Mouse (Mus musculus) adrenal gland, adult (tissue): ENCODE measurements at regions not wholly inside any gene's neighbourhood (a gene's known extent, or its start where the extent isn't known, plus 50 kb on each side); places are given as distances from the start of the nearest gene placed in this dataset.

ENCODE experiments used
- DNase-seq, 2 experiments: peaks; one replicate each; pipeline ENCODE4 v3.0.0; 2022 to 2023; ENCODE audit warnings: low spot score in 1 of 2; ENCODE audit not compliant: inconsistent age in 2 of 2

DNA sequence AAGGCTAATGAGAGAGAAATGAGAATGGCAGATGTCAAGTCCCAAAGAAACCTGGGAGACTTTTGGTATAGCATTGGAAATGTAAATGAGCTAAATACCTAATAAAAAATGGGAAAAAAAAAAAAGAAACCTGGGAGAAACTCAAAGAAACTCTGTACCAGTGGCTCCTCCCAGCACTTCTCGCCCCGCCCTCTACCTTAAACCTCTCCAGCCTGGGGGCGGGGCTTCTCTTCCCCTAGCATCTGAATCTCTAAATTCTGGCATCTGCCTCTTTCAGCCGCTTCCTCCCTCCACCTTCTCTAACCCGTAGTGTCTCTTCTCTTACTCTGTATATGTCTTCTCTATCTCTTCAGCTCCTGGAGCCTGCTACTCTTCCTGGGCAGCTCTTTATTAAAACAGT, 53.2 kb downstream of the Gpr6 start:
- DNase-seq = no peak

DNA sequence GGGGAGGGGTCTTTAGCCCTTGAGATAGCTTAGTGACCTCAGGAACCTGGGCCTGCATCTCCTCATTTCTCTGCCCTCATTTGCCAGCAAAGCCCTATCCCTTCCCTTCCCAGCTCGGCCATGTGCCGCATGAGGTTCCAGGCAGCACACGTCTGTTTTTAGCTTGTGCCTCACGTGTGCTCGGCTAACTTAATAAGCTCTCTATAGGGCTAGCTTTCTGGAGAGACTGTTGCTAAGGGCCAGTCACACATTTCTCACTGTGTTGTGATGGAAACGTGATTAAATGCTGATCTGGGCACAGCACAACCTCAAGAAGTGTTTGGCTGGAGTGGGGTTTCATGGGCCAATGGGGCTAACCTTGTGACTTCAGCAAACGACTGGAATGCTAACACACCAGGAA, 55.5 kb downstream of the Gpr6 start:
- no peak for DNase-seq

DNA sequence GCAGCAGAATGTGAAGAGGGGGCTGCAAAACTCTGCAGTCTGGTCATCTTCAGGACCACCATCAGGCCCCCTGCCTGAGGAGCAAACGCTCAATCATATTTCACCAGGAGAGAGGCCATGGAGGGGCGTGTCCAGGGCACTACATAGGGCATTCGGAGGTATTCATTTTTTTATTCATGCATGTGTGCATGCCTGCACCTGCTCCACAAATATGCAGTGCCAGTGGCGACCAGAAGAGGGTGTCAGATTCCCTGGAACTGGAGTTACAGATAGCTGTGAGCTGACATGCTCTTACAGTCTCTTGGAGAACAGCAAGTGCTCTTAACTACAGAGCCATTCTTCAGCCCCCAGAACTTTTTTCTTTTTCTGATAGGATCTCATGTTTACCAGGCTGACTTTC, 56.4 kb downstream of the Gpr6 start:
- peak; percentile 36 to 85 for DNase-seq

DNA sequence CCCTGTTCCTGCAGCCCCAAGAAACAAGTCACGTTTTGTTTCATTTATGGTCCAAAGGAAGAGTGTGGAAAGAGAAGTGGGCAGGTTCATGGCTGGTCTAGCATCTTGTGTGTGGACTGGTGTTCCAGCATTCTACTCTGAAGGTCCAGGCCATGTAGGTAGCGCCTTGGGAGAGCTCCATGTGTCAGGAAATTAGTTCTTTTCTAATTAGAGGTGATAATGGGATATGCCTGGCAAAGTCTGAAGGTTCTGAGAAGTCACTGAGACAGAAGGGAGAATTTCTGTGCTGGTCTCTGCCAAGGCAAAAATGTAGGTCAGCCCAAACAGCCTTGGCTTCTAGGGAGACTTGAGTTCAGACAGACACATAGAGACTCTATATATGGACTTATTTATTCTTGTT, 61.5 kb downstream of the Gpr6 start:
- no peak for DNase-seq

DNA sequence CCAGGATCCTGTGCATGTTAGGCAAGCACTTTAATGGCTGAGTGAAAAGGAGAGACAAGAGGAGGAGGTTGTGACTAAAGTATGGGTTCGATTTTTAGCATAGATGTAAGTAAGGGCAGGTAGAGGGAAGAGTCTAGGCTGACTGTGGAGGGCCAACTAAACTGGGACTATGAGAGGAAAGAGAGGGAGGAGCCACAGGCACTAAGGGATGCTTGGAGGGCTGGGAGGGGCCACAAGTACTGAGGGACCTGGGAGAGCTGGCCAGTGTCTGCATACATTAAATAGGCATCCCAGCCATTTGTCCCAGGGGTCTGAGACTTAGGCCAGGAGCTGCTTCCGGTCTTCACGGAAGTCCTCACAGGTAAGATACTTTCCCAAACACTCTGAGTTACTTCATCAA, 64.2 kb downstream of the Gpr6 start:
- DNase-seq = no peak

DNA sequence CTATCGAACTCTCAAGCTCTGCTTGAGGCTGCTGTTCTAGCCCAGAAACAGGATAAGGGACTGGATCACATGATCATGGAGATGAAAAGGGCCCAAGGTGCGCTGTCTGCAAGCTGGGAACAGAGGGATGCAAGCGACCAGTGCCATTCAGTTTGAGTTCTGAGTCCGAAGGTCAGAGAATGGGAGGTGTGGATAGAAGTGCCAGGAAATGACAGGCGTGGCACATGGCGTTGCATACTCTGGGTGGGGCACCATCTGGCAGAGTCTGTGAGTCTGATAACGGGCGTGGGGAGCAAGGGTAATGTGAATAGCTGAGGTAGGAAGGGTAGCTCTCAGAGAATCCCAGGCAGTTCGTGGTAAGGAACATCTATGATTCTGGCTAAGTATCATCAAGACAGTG, 65.5 kb downstream of the Gpr6 start:
- DNase-seq = no peak

DNA sequence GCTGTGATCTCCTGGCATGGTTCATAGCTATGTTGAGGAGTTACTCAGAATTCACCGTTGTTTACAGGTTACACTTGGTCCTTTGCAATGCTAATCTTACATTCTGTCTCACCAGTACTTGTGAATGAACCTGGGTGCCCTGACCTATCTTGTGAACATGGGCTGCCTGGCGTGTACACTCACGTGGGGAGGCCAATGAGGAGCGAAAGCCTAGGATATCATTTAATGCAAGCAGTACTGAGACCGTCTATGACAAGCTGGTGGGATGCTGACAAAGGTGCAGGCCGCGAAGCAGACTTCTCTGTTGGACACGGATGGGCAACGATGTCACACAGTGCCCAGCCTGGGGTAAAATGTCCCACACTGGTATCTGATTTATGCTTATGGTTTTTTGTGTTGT, 66.3 kb downstream of the Gpr6 start:
- DNase-seq = no peak

DNA sequence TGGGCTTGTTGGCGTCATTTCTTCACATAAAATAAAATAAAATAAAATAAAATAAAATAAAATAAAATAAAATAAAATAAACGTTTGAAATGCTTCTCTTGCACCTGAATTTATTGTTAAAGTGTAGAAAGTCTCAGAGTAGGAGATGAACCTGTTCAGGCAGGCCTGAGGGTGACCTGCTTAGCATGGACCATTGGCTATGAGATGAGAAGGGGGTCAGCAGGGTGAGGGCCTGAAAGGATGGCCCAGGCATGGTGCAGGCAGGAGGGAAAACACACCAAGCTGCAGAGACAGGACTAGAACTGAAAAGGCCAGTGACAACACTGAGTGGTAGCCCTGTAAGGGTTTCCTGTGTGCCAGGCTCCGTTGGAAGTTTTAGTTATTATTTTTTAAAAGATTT, 67.3 kb downstream of the Gpr6 start:
- DNase-seq = no peak

DNA sequence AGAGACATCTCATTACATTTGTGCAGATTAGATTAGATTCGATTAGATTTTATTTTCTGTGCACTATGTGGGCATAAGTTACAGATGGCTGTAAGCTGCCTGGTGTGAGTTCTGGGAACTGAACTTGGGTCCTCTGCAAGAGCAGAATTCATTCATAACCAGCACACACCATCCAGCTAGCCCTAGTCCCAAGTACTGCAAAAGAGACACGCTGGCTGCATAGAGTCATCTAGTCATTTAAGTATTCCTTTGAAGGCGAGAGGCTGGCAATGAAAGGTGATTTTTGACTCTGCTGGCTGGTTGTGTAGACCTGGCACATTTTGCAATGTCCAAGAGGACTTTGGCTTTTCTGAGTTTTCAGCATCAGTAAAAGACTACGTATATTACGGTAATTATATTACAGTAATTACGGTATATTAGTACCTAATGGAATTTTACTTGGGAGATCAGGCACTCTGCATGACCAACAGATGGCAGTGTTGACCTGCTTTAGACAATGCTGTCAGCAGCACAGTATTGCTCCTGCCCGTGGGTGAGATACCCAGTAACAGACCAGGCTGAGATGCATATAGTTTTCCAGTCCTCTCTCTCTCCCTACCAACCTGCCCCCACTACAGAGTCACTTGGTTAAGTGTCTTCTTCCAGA, 67.9 kb downstream of the Gpr6 start:
- DNase-seq = peak; percentile 65 to 86

DNA sequence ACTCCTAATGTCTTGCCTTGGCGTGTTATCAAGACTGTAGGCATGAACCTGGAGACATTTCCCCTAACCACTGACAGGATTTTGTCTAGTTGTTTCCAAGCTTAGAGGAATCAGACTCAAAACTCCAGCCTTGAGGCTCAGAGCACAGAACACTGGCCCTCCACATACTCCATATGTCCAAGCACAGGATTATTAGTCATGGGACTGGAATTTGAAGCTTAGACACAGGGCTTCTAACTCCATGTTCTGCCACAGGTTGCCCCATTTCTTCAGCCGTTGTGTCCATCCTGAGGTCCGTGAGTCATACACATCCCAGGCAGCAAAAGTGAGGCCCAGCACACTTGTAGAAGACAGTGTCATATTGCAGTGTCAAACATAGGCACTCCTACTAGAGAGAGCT, 68.9 kb downstream of the Gpr6 start:
- no peak for DNase-seq

DNA sequence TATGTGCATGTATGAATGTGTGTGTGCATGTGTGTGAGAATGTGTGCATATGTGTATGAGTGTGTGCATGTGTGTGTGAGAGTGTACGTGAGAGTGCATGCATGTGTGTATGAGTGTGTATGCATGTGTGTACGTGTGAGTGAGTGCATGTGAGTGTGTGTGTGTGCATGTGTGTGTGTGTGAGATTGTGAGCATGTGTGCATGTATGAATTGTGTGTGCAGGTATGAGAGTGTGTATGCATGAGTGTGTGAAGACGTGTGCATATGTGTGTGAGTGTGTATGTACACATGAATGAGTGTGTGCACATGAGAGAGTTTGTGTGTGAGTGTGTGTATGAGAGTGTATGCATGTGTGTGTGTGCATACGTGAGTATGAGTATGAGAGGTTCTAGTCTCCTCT, 71.1 kb downstream of the Gpr6 start:
- DNase-seq = no peak

DNA sequence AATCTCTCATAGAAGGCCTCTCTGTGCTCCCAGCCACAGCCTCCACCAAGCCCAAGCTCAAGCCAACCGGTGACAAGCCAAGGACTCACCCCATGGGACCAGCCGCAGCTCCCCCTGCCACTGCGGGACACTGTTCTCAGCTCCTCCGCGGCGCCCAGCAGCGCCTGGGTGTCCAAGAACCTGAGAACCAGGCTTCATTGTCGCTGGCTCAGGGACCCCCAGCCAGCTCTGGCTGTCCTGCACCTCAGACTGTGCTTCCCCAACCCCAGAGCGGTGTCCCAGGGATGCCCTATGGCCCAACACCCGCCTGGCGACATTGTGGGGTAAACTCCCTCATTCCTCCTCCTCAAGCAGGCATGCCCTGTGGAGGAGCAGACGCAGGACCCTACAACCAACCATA, 72.6 kb downstream of the Gpr6 start:
- DNase-seq = no peak

DNA sequence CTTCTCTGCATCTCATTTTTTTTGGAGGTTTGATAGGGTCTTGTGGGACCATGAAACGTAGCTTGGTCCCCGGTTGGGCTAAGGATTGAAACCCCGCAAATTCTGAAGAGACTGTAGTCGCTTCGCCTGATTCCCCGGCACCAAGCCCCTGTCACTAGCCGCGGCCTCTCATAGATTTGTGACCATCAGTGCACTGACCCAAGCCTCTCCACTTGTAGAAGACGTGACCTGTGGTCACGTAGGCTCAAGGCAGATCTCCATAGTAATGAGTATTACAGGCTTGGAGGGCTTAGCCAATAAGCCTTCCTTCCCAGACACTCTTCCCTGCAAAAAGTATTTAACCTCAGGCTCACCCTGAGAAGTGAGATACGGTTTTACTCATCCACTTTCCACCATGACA, 73.3 kb downstream of the Gpr6 start:
- DNase-seq = no peak

DNA sequence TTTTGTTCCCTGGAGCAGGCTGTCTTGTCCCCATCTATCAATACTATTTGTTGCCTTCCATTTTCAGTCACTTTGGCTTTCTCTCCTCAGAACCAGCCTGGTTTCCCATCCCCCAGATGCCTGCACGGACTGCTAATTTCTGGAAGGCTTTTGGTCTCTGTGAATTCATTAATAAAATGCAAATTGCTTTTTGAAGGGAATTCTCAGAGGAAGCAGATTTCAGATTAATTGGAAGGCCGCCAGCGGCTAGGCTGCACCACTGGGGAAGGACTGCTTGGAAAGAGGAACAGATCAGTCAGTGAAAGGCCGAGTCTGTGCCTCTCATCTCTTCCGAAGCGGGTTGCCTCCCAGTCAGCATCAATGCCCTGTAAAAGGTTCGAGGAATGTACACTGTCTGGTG, 73.8 kb downstream of the Gpr6 start:
- peak in 1 of 2 experiments; percentile 12 for DNase-seq

DNA sequence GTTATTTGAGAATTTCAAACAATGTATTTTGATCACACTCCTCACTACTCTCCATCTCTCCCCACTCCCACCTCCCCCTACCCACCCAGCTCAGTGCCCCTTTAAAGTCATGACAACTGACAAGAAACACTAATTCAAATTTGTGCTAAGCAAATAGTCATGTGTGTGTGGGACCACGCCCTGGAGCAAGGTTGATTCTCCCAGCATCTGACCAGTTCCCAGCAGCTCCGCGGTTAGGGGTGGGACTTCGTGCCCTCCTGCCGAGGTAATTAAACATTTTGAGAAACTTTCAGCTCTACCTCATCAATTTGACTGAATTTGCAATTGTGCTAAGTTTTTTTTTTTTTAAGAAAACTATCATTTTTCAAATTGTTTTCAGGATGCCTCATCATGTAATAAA, 74.5 kb downstream of the Gpr6 start:
- DNase-seq = no peak
